Mouse (Mus musculus): ENCODE measurements around the gene D230025D16Rik. TPM values are rescaled to one million over a fixed set of nuclear protein-coding genes. Genes with fewer than 3 reads are reported as not detected.

Gene D230025D16Rik
- polyA plus RNA-seq, 1 experiment from 2014 or later: 31.5 TPM

GRCm38 (mm10) chr8:105206766-105207275, 18.1 kb upstream of the D230025D16Rik start:
- ATAC-seq (replicated peaks; ENCODE audit: insufficient number of reproducible peaks, low FRiP score, low TSS enrichment, low read depth) (no peak), DNase-seq (ENCODE audit: low spot score) (no peak)
- Histone ChIP-seq H3K27me3 (ENCODE audit: control insufficient read depth, insufficient read depth, low read length) (no peaks in the 10 kb centered on the region), H3K27ac (replicated peaks; ENCODE audit: low read depth, low read length) (no peak overlapping the region; the same call in 1 of the 2 replicates), H3K4me3 (ENCODE audit: low read depth, low read length) (no peak overlapping the region), H3K4me1 (ENCODE audit: control insufficient read depth, insufficient read depth, low read length) (no peaks in the 10 kb centered on the region), H3K36me3 (replicated peaks; ENCODE audit: control insufficient read depth, insufficient read depth, low read depth, low read length) (peaks cover 6% of the 10 kb centered on the region), H3K4me2 (ENCODE audit: low read depth, low read length) (no peak overlapping the region), H3K9ac (replicated peaks; ENCODE audit: low read length) (no peak overlapping the region), H3K9me3 (replicated peaks; ENCODE audit: control insufficient read depth, low read length) (no peaks in the 10 kb centered on the region)
- WGBS: 75% methylated on average over 7 of the region's 7 CpGs

- no peaks in the 10 kb centered on the region for H3K9me3 ChIP-seq (replicated peaks; ENCODE audit: control insufficient read depth, low read length)
- H3K27ac ChIP-seq (replicated peaks; ENCODE audit: low read depth, low read length): no peak overlapping the region
- WGBS: 88% methylated on average over 2 of the region's 2 CpGs
- H3K9ac ChIP-seq (replicated peaks; ENCODE audit: low read length): no peak overlapping the region
- ATAC-seq (replicated peaks; ENCODE audit: insufficient number of reproducible peaks, low FRiP score, low TSS enrichment, low read depth) (no peak), DNase-seq (ENCODE audit: low spot score) (no peak)
- no peaks in the 10 kb centered on the region for H3K27me3 ChIP-seq (ENCODE audit: control insufficient read depth, insufficient read depth, low read length)
- H3K4me2 ChIP-seq (ENCODE audit: low read depth, low read length): no peak overlapping the region
- H3K4me1 ChIP-seq (ENCODE audit: control insufficient read depth, insufficient read depth, low read length): no peaks in the 10 kb centered on the region
- H3K4me3 ChIP-seq (ENCODE audit: low read depth, low read length): no peak overlapping the region
- peaks cover 6% of the 10 kb centered on the region for H3K36me3 ChIP-seq (replicated peaks; ENCODE audit: control insufficient read depth, insufficient read depth, low read depth, low read length)
Measured at GRCm38 (mm10) chr8:105207675-105208273, 17.2 kb upstream of the D230025D16Rik start.

GRCm38 (mm10) chr8:105209153-105210110, 15.5 kb upstream of the D230025D16Rik start:
- Histone ChIP-seq H3K4me2 (ENCODE audit: low read depth, low read length) (no peak overlapping the region), H3K4me1 (ENCODE audit: control insufficient read depth, insufficient read depth, low read length) (no peaks in the 10 kb centered on the region), H3K4me3 (ENCODE audit: low read depth, low read length) (no peak overlapping the region), H3K27me3 (ENCODE audit: control insufficient read depth, insufficient read depth, low read length) (no peaks in the 10 kb centered on the region), H3K27ac (replicated peaks; ENCODE audit: low read depth, low read length) (no peak overlapping the region), H3K36me3 (replicated peaks; ENCODE audit: control insufficient read depth, insufficient read depth, low read depth, low read length) (no peaks in the 10 kb centered on the region), H3K9ac (replicated peaks; ENCODE audit: low read length) (no peak overlapping the region), H3K9me3 (replicated peaks; ENCODE audit: control insufficient read depth, low read length) (no peaks in the 10 kb centered on the region)
- DNase-seq (ENCODE audit: low spot score) (no peak), ATAC-seq (replicated peaks; ENCODE audit: insufficient number of reproducible peaks, low FRiP score, low TSS enrichment, low read depth) (no peak)
- 56% methylated on average over 1 of the region's 1 CpGs for WGBS

- no peak for DNase-seq (ENCODE audit: low spot score)
- Histone ChIP-seq H3K27ac (replicated peaks; ENCODE audit: low read depth, low read length) (no peak overlapping the region), H3K9ac (replicated peaks; ENCODE audit: low read length) (no peak overlapping the region), H3K9me3 (replicated peaks; ENCODE audit: control insufficient read depth, low read length) (no peaks in the 10 kb centered on the region), H3K4me1 (ENCODE audit: control insufficient read depth, insufficient read depth, low read length) (no peaks in the 10 kb centered on the region), H3K36me3 (replicated peaks; ENCODE audit: control insufficient read depth, insufficient read depth, low read depth, low read length) (peaks cover 5% of the 10 kb centered on the region; the same call in 1 of the 2 replicates), H3K4me2 (ENCODE audit: low read depth, low read length) (no peak overlapping the region), H3K4me3 (ENCODE audit: low read depth, low read length) (no peak overlapping the region), H3K27me3 (ENCODE audit: control insufficient read depth, insufficient read depth, low read length) (no peaks in the 10 kb centered on the region)
- no peak for ATAC-seq (replicated peaks; ENCODE audit: insufficient number of reproducible peaks, low FRiP score, low TSS enrichment, low read depth)
- WGBS: 87% methylated on average over 5 of the region's 5 CpGs
Measured at GRCm38 (mm10) chr8:105214104-105214503, 10.8 kb upstream of the D230025D16Rik start.

- DNase-seq (ENCODE audit: low spot score) (peak; percentile 85), ATAC-seq (replicated peaks; ENCODE audit: insufficient number of reproducible peaks, low FRiP score, low TSS enrichment, low read depth) (0 out of 2 replicates have a peak, but pooled peaks have one; percentile 44)
- no peak overlapping the region for H3K9ac ChIP-seq (replicated peaks; ENCODE audit: low read length)
Measured at GRCm38 (mm10) chr8:105217926-105218522, 6.9 kb upstream of the D230025D16Rik start.

GRCm38 (mm10) chr8:105223850-105224249, 1.1 kb upstream of the D230025D16Rik start:
- Histone ChIP-seq H3K4me3 (ENCODE audit: low read depth, low read length) (no peak overlapping the region), H3K4me1 (ENCODE audit: control insufficient read depth, insufficient read depth, low read length) (0 out of 2 replicates have a peak, but pooled peaks cover 4% of the 10 kb centered on the region), H3K9me3 (replicated peaks; ENCODE audit: control insufficient read depth, low read length) (no peaks in the 10 kb centered on the region), H3K27ac (replicated peaks; ENCODE audit: low read depth, low read length) (no peak overlapping the region), H3K9ac (replicated peaks; ENCODE audit: low read length) (no peak overlapping the region), H3K27me3 (ENCODE audit: control insufficient read depth, insufficient read depth, low read length) (no peaks in the 10 kb centered on the region), H3K4me2 (ENCODE audit: low read depth, low read length) (no peak overlapping the region), H3K36me3 (replicated peaks; ENCODE audit: control insufficient read depth, insufficient read depth, low read depth, low read length) (no peaks in the 10 kb centered on the region)
- WGBS: 79% methylated on average over 7 of the region's 7 CpGs
- DNase-seq (ENCODE audit: low spot score): no peak
- no peak for ATAC-seq (replicated peaks; ENCODE audit: insufficient number of reproducible peaks, low FRiP score, low TSS enrichment, low read depth)

More at GRCm38 (mm10) chr8:105217926-105218522, 6.9 kb upstream of the D230025D16Rik start:
- 83% methylated on average over 5 of the region's 5 CpGs for WGBS
- Histone ChIP-seq H3K4me1 (ENCODE audit: control insufficient read depth, insufficient read depth, low read length) (no peaks in the 10 kb centered on the region), H3K27ac (replicated peaks; ENCODE audit: low read depth, low read length) (no peak overlapping the region), H3K4me3 (ENCODE audit: low read depth, low read length) (no peak overlapping the region), H3K4me2 (ENCODE audit: low read depth, low read length) (no peak overlapping the region), H3K36me3 (replicated peaks; ENCODE audit: control insufficient read depth, insufficient read depth, low read depth, low read length) (peaks cover 5% of the 10 kb centered on the region; the same call in 1 of the 2 replicates), H3K27me3 (ENCODE audit: control insufficient read depth, insufficient read depth, low read length) (no peaks in the 10 kb centered on the region), H3K9me3 (replicated peaks; ENCODE audit: control insufficient read depth, low read length) (no peaks in the 10 kb centered on the region)

- no peaks in the 10 kb centered on the region for H3K36me3 ChIP-seq (replicated peaks; ENCODE audit: control insufficient read depth, insufficient read depth, low read depth, low read length)
- ATAC-seq (replicated peaks; ENCODE audit: insufficient number of reproducible peaks, low FRiP score, low TSS enrichment, low read depth) (no peak), DNase-seq (ENCODE audit: low spot score) (no peak)
- peak overlapping the region; percentile 57 for H3K4me2 ChIP-seq (ENCODE audit: low read depth, low read length)
- H3K9me3 ChIP-seq (replicated peaks; ENCODE audit: control insufficient read depth, low read length): no peaks in the 10 kb centered on the region
- 0 out of 2 replicates have a peak, but pooled peaks cover 4% of the 10 kb centered on the region for H3K4me1 ChIP-seq (ENCODE audit: control insufficient read depth, insufficient read depth, low read length)
- H3K4me3 ChIP-seq (ENCODE audit: low read depth, low read length): peak overlapping the region; percentile 87
- H3K27ac ChIP-seq (replicated peaks; ENCODE audit: low read depth, low read length): 0 out of 2 replicates have a peak overlapping the region, but pooled peaks have one; percentile 32
- H3K9ac ChIP-seq (replicated peaks; ENCODE audit: low read length): peak overlapping the region; percentile 73
- WGBS: 0% methylated on average over 27 of the region's 27 CpGs
- no peaks in the 10 kb centered on the region for H3K27me3 ChIP-seq (ENCODE audit: control insufficient read depth, insufficient read depth, low read length)
Measured at GRCm38 (mm10) chr8:105225272-105225593, 288 bp downstream of the D230025D16Rik start.
